Mouse (Mus musculus): ENCODE results near the gene Med9. TPM values are rescaled to one million over a fixed set of nuclear protein-coding genes. Genes with fewer than 3 reads are reported as not detected.
A peak's percentile ranks its signal among the peaks of the same experiment; 100 is the strongest.

Med9 gene
- total RNA-seq (2015) (19.1 and 19.8 TPM in 2 replicates), total RNA-seq (2017) (18.1 and 26.1 TPM in 2 replicates)

DNA sequence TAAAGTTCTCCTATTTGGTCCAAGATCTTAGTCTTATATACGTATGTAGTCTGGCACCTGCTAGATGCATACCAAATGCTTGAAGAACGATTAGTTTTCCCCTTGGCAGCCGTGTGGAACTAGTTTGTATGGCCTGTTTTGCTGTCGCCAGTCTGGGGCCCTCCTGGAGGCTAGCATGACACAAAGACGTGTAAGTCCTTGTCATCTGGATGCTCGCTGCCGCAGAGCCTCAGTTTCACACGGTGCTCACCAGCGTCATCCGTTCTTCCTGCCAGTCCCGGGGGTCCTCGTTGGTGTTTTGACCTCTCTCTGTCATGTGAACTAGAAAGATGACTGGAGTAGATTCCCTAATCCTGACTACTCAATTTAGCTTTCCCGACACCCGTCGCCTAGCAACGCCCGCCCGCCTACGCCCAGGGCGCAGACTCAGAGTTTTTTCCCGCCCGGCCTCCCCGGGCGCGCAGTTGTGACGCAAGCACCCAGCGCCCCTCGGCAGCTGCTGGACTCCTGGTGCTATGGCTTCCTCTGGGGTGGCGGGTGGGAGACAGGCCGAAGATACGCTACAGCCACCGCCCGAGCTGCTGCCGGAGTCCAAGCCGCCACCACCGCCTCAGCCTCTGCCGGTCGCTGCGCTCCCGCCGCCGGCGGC is at the start of gene Med9:
Med9 (plus strand) TSS at position 455 of the 649 bp plus-strand sequence.
- ATAC-seq (replicated peaks; ENCODE audit: poor library complexity): peak; percentile 99

- ATAC-seq (replicated peaks; ENCODE audit: poor library complexity): no peak
Measured at GRCm38 (mm10) chr11:59899711-59900685, 48.0 kb upstream of the Med9 start.

GRCm38 (mm10) chr11:59900995-59901394 is 47.0 kb upstream of the Med9 start:
- no peak for ATAC-seq (replicated peaks; ENCODE audit: poor library complexity)

GRCm38 (mm10) chr11:59902045-59902726 is 45.8 kb upstream of the Med9 start:
- ATAC-seq (replicated peaks; ENCODE audit: poor library complexity): peak; percentile 77

GRCm38 (mm10) chr11:59906521-59907123 is 41.4 kb upstream of the Med9 start:
- no peak for ATAC-seq (replicated peaks; ENCODE audit: poor library complexity)

- ATAC-seq (replicated peaks; ENCODE audit: poor library complexity): no peak
Measured at GRCm38 (mm10) chr11:59908446-59908845, 39.6 kb upstream of the Med9 start.

DNA sequence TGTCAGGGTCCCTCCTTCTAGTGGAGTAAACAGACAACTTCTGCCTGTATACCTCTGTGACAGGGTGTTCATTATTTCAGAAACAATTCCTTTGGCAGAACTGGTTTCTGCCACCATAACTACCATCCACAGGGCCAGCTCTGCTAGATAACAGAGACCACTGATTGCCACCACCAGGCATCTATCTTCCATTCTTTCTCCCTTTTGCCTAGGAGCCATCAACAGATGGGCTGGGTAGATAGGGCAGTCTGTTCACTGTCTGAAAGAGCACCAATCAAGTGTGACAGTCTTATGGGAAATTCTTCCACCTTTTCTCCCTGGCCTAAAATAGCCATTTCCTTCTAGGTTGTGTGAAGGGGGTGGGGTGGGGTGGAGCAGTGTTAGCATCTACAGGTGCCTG is 37.4 kb upstream of the Med9 start:
- peak; percentile 80 for ATAC-seq (replicated peaks; ENCODE audit: poor library complexity)

- no peak for ATAC-seq (replicated peaks; ENCODE audit: poor library complexity)
Measured at GRCm38 (mm10) chr11:59911523-59911922, 36.5 kb upstream of the Med9 start.

GRCm38 (mm10) chr11:59913702-59914101 is 34.3 kb upstream of the Med9 start:
- no peak for ATAC-seq (replicated peaks; ENCODE audit: poor library complexity)

- ATAC-seq (replicated peaks; ENCODE audit: poor library complexity): 0 out of 2 replicates have a peak, but pooled peaks have one; percentile 10
Measured at GRCm38 (mm10) chr11:59918014-59918413, 30.0 kb upstream of the Med9 start.

GRCm38 (mm10) chr11:59919401-59919800 is 28.6 kb upstream of the Med9 start:
- peak; percentile 70 for ATAC-seq (replicated peaks; ENCODE audit: poor library complexity)

DNA sequence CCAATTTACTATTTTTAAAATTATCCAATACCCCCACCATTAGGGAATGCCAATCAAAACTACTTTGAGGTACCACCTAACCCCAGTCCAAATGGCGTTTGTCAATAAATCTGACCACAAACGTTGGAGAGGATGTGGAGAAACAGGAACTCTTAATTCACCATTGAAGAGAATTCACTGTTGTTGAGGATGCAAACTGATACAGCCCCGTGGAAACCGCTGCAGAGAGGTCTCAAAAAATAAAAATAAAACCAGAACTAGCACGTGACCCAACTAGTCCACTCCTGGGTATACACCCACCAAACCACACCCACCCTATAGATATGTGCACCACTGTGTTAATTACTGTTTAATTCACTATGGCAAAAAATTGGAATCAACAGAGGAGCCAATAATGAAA is 27.7 kb upstream of the Med9 start:
- ATAC-seq (replicated peaks; ENCODE audit: poor library complexity): peak; percentile 67

DNA sequence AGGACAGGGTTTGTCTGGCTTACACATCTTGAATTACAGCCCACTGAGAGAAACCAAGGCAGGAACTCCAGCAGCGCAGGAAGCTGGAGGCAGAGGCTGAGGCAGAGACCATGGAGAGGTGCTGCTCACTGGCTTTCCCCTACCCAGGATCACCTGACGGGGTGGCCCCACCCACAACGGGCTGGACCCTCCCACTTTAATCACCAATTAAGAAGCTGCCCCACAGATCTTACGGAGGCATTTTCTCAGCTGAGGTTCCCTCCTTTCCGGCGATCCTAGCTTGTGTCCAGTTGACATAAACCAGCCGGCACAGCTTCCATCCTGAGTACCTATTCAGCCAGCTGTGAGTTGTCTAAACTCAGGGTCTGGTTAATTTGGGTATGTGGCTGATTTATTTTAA is 26.7 kb upstream of the Med9 start:
- peak; percentile 32 for ATAC-seq (replicated peaks; ENCODE audit: poor library complexity)

- no peak for ATAC-seq (replicated peaks; ENCODE audit: poor library complexity)
Measured at GRCm38 (mm10) chr11:59930031-59930430, 18.0 kb upstream of the Med9 start.

DNA sequence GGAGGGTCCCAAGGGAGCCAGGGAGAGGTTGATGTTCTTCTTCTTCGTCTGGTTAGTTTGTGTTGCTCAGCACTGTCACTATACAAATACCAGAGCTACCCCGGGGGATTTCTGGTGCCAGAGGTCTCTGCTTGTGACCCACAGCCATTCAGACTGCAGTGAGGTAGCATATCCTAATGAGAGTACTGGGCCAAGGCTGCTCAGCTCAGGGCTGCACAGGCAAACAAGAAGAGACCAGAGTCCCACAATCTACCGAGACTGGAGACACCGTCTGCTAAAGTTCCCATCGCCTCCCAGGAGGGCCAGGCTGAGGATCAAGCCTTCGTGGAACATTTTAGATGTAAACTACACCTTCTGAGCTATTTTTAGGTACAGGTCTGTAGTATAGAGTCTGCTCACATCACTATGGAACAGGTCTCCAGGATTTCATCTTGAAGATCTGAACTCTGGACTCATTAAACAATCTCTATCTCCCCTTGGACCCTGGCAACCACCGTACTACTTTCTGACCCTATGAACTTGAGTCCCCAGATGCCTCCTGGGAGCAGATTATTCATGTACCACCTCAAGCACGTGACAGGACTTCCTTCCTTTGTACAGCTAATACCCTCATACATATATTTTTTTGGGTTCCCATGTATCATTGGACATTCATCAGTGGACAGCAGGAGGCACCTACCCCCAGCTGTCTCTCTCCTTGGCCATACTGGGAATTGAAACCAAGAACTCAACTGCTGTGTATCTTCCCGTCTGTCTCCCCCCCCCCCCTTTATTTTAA is 15.3 kb upstream of the Med9 start:
- ATAC-seq (replicated peaks; ENCODE audit: poor library complexity): no peak

- no peak for ATAC-seq (replicated peaks; ENCODE audit: poor library complexity)
Measured at GRCm38 (mm10) chr11:59933943-59934342, 14.1 kb upstream of the Med9 start.

GRCm38 (mm10) chr11:59937023-59937422 is 11.0 kb upstream of the Med9 start:
- ATAC-seq (replicated peaks; ENCODE audit: poor library complexity): no peak

DNA sequence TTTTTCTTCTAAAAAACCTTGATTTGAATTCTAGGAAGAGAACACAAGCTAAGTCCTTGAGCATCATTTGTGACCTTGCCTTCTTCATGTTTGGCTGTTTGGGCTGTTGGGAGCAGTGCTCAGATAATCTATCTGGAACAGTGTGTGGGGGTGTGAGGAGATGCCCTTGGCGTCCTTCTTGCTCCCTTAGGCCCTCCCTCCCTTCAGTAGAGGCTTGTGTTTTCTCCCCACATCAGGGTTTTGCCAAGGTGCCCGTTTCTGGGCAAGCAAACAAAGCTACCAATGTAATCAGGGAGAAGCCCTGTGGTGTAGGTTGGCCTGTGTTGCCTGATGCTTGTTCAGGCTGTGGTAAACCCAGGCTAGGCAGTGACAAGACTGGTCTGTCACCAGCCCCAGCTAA is 10.4 kb upstream of the Med9 start:
- no peak for ATAC-seq (replicated peaks; ENCODE audit: poor library complexity)

DNA sequence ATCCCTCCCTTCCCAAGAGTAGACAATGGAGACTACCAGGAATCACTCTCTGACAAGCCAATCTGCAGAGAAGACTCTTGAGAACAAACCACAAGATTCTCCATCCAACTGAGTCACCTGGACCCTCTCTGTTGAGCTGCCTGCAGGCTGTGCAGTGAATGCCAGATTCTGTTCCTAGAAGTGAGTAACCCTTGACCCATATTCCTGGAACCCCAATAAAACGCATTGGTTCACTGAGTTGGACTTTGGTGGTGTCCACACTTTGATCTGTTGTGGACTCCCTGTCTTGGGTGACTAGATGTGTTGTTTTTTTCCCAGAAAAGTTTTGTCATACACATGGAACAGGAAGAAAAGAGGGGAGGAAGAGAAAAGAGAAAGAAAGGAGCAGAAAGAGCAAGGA is 8.2 kb upstream of the Med9 start:
- ATAC-seq (replicated peaks; ENCODE audit: poor library complexity): no peak

DNA sequence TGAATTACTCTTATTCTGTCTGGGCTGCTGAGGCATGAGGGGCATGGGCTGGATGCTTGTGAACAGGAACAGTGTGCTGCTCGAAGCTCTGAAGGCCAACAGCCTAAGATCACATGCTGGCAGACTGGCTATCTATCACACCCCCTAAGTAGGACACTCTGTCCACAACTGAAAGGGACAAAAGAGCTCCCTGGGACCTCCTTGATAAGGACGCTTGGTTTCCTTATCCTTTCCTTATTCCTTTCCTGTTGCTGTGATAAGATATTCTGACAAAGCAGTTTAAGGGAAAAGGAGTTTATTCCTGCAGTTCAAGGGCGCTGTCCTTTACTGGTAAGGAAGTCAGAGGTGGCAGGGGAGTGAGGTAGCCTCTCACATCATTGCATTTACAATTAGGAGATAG is 7.4 kb upstream of the Med9 start:
- no peak; the same call in 1 of the 2 replicates for ATAC-seq (replicated peaks; ENCODE audit: poor library complexity)
